Mouse (Mus musculus) heart, embryonic 14.5 days (tissue): ENCODE measurements around the gene Pabpc4. TPM values are rescaled to one million over a fixed set of nuclear protein-coding genes. Genes with fewer than 3 reads are reported as not detected.
"Not testable (repeated sequence)": the region's sequence is repeated elsewhere in the genome, so short reads cannot be mapped to it uniquely, and the experiment has no call there.

Experiments
- ATAC-seq: fragments of 200-750 bp; cut with Nextera tagmentation; 2 replicates; pipeline ENCODE4 v1.8.0; 2017; ENCODE audit warnings: low read depth, moderate TSS enrichment; ENCODE audit not compliant: insufficient number of reproducible peaks, insufficient read depth, low FRiP score
- H3K27ac ChIP-seq, 2 experiments: fragments of 200-500 bp in 1 of 2; fragments of 300-500 bp in 1 of 2; sonication (generic) in 1 of 2; replicated peaks in 1 of 2; 2 replicates each; pipeline ENCODE4 v1.5.1; 2012 to 2014; ENCODE audit warnings: low read depth in 2 of 2, low read length in 2 of 2, control low read depth in 1 of 2, mild to moderate bottlenecking in 1 of 2, mixed read lengths in 1 of 2; ENCODE audit not compliant: control insufficient read depth in 1 of 2, insufficient read depth in 1 of 2
- H3K27me3 ChIP-seq: fragments of 300-500 bp; sonication (generic); 2 replicates; pipeline ENCODE4 v1.6.1; 2014; ENCODE audit warnings: mild to moderate bottlenecking, low read length, control low read depth; ENCODE audit not compliant: control insufficient read depth, insufficient read depth
- H3K36me3 ChIP-seq: fragments of 300-500 bp; sonication (generic); 2 replicates; pipeline ENCODE4 v1.6.1; 2014; ENCODE audit warnings: mild to moderate bottlenecking, control low read depth, low read length, mixed read lengths; ENCODE audit not compliant: control insufficient read depth, insufficient read depth
- H3K4me1 ChIP-seq, 2 experiments: fragments of 200-500 bp in 1 of 2; fragments of 300-500 bp in 1 of 2; sonication (generic) in 1 of 2; 2 replicates each; pipeline ENCODE4 v1.6.1; 2012 to 2014; ENCODE audit warnings: low read length in 2 of 2, control low read depth in 1 of 2, mixed read lengths in 1 of 2; ENCODE audit not compliant: control insufficient read depth in 2 of 2, insufficient read depth in 2 of 2
- H3K4me2 ChIP-seq: fragments of 300-500 bp; sonication (generic); 2 replicates; pipeline ENCODE4 v1.6.1; 2014; ENCODE audit warnings: mild to moderate bottlenecking, low read length
- H3K4me3 ChIP-seq, 2 experiments: fragments of 200-500 bp in 1 of 2; fragments of 300-500 bp in 1 of 2; sonication (generic) in 1 of 2; 2 replicates each; pipeline ENCODE4 v1.5.1; 2012 to 2014; ENCODE audit warnings: low read length in 2 of 2, mild to moderate bottlenecking in 2 of 2, control low read depth in 1 of 2, low read depth in 1 of 2, moderate library complexity in 1 of 2; ENCODE audit not compliant: control insufficient read depth in 1 of 2, insufficient read depth in 1 of 2
- H3K9ac ChIP-seq: fragments of 300-500 bp; sonication (generic); 2 replicates; pipeline ENCODE4 v1.6.1; 2014; ENCODE audit warnings: mild to moderate bottlenecking, low read length
- H3K9me3 ChIP-seq: fragments of 300-500 bp; sonication (generic); 2 replicates; pipeline ENCODE4 v1.6.1; 2016; ENCODE audit warnings: low read length, control low read depth; ENCODE audit not compliant: control insufficient read depth
- WGBS: fragments of 180-500 bp; shearing (Covaris S2); extraction: QIAGEN DNeasy Blood & Tissue Kit; methylation state at CpG from one replicate; pipeline ENCODE4 v1.1.7; 2014; 5-methylcytosine and 5-hydroxymethylcytosine counted together
- polyA plus RNA-seq: library from polyadenylated mRNA; unstranded; fragments of >200 nt; fragmentation: Nextera tagmentation; extraction: Ambion mirVana; gene quantifications from 2 replicates; pipeline ENCODE4 v1.2.1, GENCODE M21; 2014

The Pabpc4 gene
- polyA plus RNA-seq, 1 experiment from 2014 or later: 80.2 TPM

GRCm38 (mm10) chr4:123305789-123306188 lies 43.6 kb downstream of the Pabpc4 start:
- Histone ChIP-seq H3K27me3 (no peaks in the 10 kb centered on the region), H3K27ac (no peak overlapping the region), H3K4me1 (peaks cover 13 to 15% of the 10 kb centered on the region in 2 experiments), H3K9ac (no peak overlapping the region), H3K36me3 (peaks cover 43% of the 10 kb centered on the region), H3K4me2 (no peak overlapping the region), H3K9me3 (peaks cover 7% of the 10 kb centered on the region; the same call in 1 of the 2 replicates), H3K4me3 (no peak overlapping the region)
- WGBS: 22% methylated on average over 3 of the region's 3 CpGs
- ATAC-seq: peak; percentile 31; the same call in 1 of the 2 replicates

GRCm38 (mm10) chr4:123306999-123307398 lies 44.8 kb downstream of the Pabpc4 start:
- H3K9ac ChIP-seq: no peak overlapping the region
- no peaks in the 10 kb centered on the region for H3K27me3 ChIP-seq
- H3K9me3 ChIP-seq: peaks cover 11% of the 10 kb centered on the region; the same call in 1 of the 2 replicates
- WGBS: 91% methylated on average over 10 of the region's 10 CpGs
- peaks cover 13 to 15% of the 10 kb centered on the region in 2 experiments for H3K4me1 ChIP-seq
- H3K27ac ChIP-seq: no peak overlapping the region
- no peak overlapping the region for H3K4me3 ChIP-seq
- no peak overlapping the region for H3K4me2 ChIP-seq
- ATAC-seq: no peak
- H3K36me3 ChIP-seq: peaks cover 33% of the 10 kb centered on the region

- H3K27ac ChIP-seq: no peak overlapping the region; a peak in 1 of 4 replicates
- no peak overlapping the region; the same call in 1 of the 2 replicates for H3K4me2 ChIP-seq
These were observed 46.1 kb downstream of the Pabpc4 start for GRCm38 (mm10) chr4:123308292-123308691.

GRCm38 (mm10) chr4:123311845-123312244 lies 49.7 kb downstream of the Pabpc4 start:
- 84% methylated on average over 7 of the region's 7 CpGs for WGBS
- Histone ChIP-seq H3K27me3 (no peaks in the 10 kb centered on the region), H3K4me3 (no peak overlapping the region), H3K4me1 (peaks cover 13 to 15% of the 10 kb centered on the region in 2 experiments), H3K36me3 (peaks cover 3% of the 10 kb centered on the region; the same call in 1 of the 2 replicates), H3K9ac (no peak overlapping the region), H3K27ac (no peak overlapping the region), H3K4me2 (no peak overlapping the region), H3K9me3 (peaks cover 4% of the 10 kb centered on the region; the same call in 1 of the 2 replicates)
- no peak for ATAC-seq

More at GRCm38 (mm10) chr4:123308292-123308691, 46.1 kb downstream of the Pabpc4 start:
- Histone ChIP-seq H3K4me1 (peaks cover 13 to 15% of the 10 kb centered on the region in 2 experiments), H3K4me3 (no peak overlapping the region), H3K9ac (no peak overlapping the region), H3K9me3 (peaks cover 11% of the 10 kb centered on the region; the same call in 1 of the 2 replicates), H3K36me3 (peaks cover 21% of the 10 kb centered on the region), H3K27me3 (no peaks in the 10 kb centered on the region)
- ATAC-seq: no peak
- WGBS: 25% methylated on average over 3 of the region's 3 CpGs

GRCm38 (mm10) chr4:123313010-123313409 lies 50.9 kb downstream of the Pabpc4 start:
- no peaks in the 10 kb centered on the region for H3K36me3 ChIP-seq
- H3K27me3 ChIP-seq: no peaks in the 10 kb centered on the region
- WGBS: 72% methylated on average over 6 of the region's 6 CpGs
- ATAC-seq: no peak
- peaks cover 9 to 11% of the 10 kb centered on the region in 2 experiments for H3K4me1 ChIP-seq
- H3K4me3 ChIP-seq: no peak overlapping the region
- no peak overlapping the region for H3K4me2 ChIP-seq
- peaks cover 4% of the 10 kb centered on the region; the same call in 1 of the 2 replicates for H3K9me3 ChIP-seq
- H3K27ac ChIP-seq: no peak overlapping the region
- H3K9ac ChIP-seq: no peak overlapping the region

- 81% methylated on average over 3 of the region's 3 CpGs for WGBS
These were observed 52.3 kb downstream of the Pabpc4 start for GRCm38 (mm10) chr4:123314497-123314896.

GRCm38 (mm10) chr4:123322910-123323309 lies 60.8 kb downstream of the Pabpc4 start:
- H3K27ac ChIP-seq, ATAC-seq, H3K36me3 ChIP-seq, H3K9ac ChIP-seq, H3K4me1 ChIP-seq, H3K9me3 ChIP-seq: not testable (repeated sequence)
- Histone ChIP-seq H3K27me3 (peaks cover 13% of the 10 kb centered on the region), H3K4me3 (peak overlapping the region; percentile 12 to 26; a peak in 3 of 4 replicates), H3K4me2 (peak overlapping the region; percentile 56)
- WGBS: 7% methylated on average over 15 of the region's 38 CpGs

More at GRCm38 (mm10) chr4:123314497-123314896, 52.3 kb downstream of the Pabpc4 start:
- Histone ChIP-seq H3K27ac (no peak overlapping the region), H3K36me3 (no peaks in the 10 kb centered on the region), H3K4me1 (no peaks in the 10 kb centered on the region), H3K4me3 (no peak overlapping the region), H3K4me2 (no peak overlapping the region), H3K9ac (no peak overlapping the region), H3K27me3 (no peaks in the 10 kb centered on the region), H3K9me3 (peaks cover 4% of the 10 kb centered on the region; the same call in 1 of the 2 replicates)
- ATAC-seq: no peak

GRCm38 (mm10) chr4:123323534-123323933 lies 61.4 kb downstream of the Pabpc4 start, which contains the start of gene Oxct2a:
TSS of gene Oxct2a (minus strand) at chr4:123323634.
- WGBS: 11% methylated on average over 13 of the region's 13 CpGs

More at GRCm38 (mm10) chr4:123323534-123323933, 61.4 kb downstream of the Pabpc4 start, which contains the start of gene Oxct2a:
- Histone ChIP-seq H3K9me3 (no peaks in the 10 kb centered on the region), H3K36me3 (no peaks in the 10 kb centered on the region), H3K27ac (no peak within 1 kb of the TSS), H3K4me2 (peak within 1 kb of the TSS; percentile 56), H3K9ac (no peak within 1 kb of the TSS), H3K4me3 (peak within 1 kb of the TSS; percentile 12 to 26; a peak in 3 of 4 replicates), H3K4me1 (peaks cover 6 to 7% of the 10 kb centered on the region in 2 experiments; a peak in 3 of 4 replicates), H3K27me3 (peaks cover 13% of the 10 kb centered on the region)
- no peak for ATAC-seq
